Mouse (Mus musculus) layer of hippocampus, postnatal 25 days (tissue): ENCODE data around the gene Gne. TPM values are rescaled to one million over a fixed set of nuclear protein-coding genes. Genes with fewer than 3 reads are reported as not detected.
A peak's percentile ranks its signal among the peaks of the same experiment; 100 is the strongest.

Source experiments
- DNase-seq, 2 experiments: peaks; one replicate each; pipeline ENCODE4 v3.0.0; 2022; ENCODE audit warnings: mixed read lengths in 2 of 2, low spot score in 1 of 2; ENCODE audit errors: extremely low spot score in 1 of 2
- total RNA-seq, 2 experiments: library from RNA; stranded (reverse); gene quantifications; 2 replicates each; pipeline ENCODE4 v1.2.3; 2021

The Gne gene
- total RNA-seq, 2 experiments from 2014 or later: 46.3 to 47.5 TPM

GRCm38 (mm10) chr4:44025570-44025969 lies 58.4 kb downstream of the Gne start:
- DNase-seq: no peak

- DNase-seq: no peak
Observed at GRCm38 (mm10) chr4:44024241-44024640, 59.7 kb downstream of the Gne start.

- peak in 1 of 2 experiments; percentile 4 for DNase-seq
Observed at GRCm38 (mm10) chr4:44023681-44024080, 60.3 kb downstream of the Gne start.

- DNase-seq: peak in 1 of 2 experiments; percentile 5
Observed at GRCm38 (mm10) chr4:44022766-44023165, 61.2 kb downstream of the Gne start.

- no peak for DNase-seq
Observed at GRCm38 (mm10) chr4:44022323-44022722, 61.7 kb downstream of the Gne start.

GRCm38 (mm10) chr4:44016791-44017190 lies 67.2 kb downstream of the Gne start:
- no peak for DNase-seq

GRCm38 (mm10) chr4:44016071-44016470 lies 67.9 kb downstream of the Gne start:
- no peak for DNase-seq

- DNase-seq: no peak
Observed at GRCm38 (mm10) chr4:44013391-44014070, 70.4 kb downstream of the Gne start.

GRCm38 (mm10) chr4:44012376-44013367 lies 71.3 kb downstream of the Gne start:
- DNase-seq: peak; percentile 71 to 76

GRCm38 (mm10) chr4:44011799-44012198 lies 72.2 kb downstream of the Gne start:
- DNase-seq: no peak

- DNase-seq: no peak
Observed at GRCm38 (mm10) chr4:44010893-44011292, 73.1 kb downstream of the Gne start.

GRCm38 (mm10) chr4:44010176-44010575 lies 73.8 kb downstream of the Gne start:
- no peak for DNase-seq

- DNase-seq: no peak
Observed at GRCm38 (mm10) chr4:44004623-44005409, 79.2 kb downstream of the Gne start.

- DNase-seq: no peak
Observed at GRCm38 (mm10) chr4:44004126-44004525, 79.9 kb downstream of the Gne start, which contains the start of gene Clta. TSS of gene Clta (plus strand) at chr4:44004452.

GRCm38 (mm10) chr4:44003622-44004021 lies 80.4 kb downstream of the Gne start:
- no peak for DNase-seq

GRCm38 (mm10) chr4:43994342-43994741 lies 89.6 kb downstream of the Gne start:
- DNase-seq: no peak

GRCm38 (mm10) chr4:43993072-43993471 lies 90.9 kb downstream of the Gne start:
- no peak for DNase-seq

- no peak for DNase-seq
Observed at GRCm38 (mm10) chr4:43988976-43989375, 95.0 kb downstream of the Gne start.

GRCm38 (mm10) chr4:43984326-43984725 lies 99.7 kb downstream of the Gne start:
- DNase-seq: no peak
